Mouse (Mus musculus): ENCODE results near the gene Lhfp. TPM values are rescaled to one million over a fixed set of nuclear protein-coding genes. Genes with fewer than 3 reads are reported as not detected.

The Lhfp gene
- polyA plus RNA-seq, 1 experiment, result 33.0 TPM

GRCm38 (mm10) chr3:53203656-53204055, 162.3 kb downstream of the Lhfp start:
- Histone ChIP-seq H3K36me3 (ENCODE audit: control insufficient read depth, insufficient read depth) (no peaks in the 10 kb centered on the region), H3K79me2 (ENCODE audit: control insufficient read depth, insufficient read depth) (peaks cover 12% of the 10 kb centered on the region), H3K4me3 (ENCODE audit: insufficient read depth, poor library complexity, severe bottlenecking) (no peak overlapping the region), H3ac (ENCODE audit: control insufficient read depth, insufficient read length, low read depth) (no peak overlapping the region), H3K27me3 (ENCODE audit: control insufficient read depth, insufficient read depth, insufficient read length) (no peaks in the 10 kb centered on the region), H3K79me3 (ENCODE audit: low read depth) (peaks cover 1% of the 10 kb centered on the region)
- TF ChIP-seq MYOD1 (IDR thresholded peaks at IDR 0.05; ENCODE audit: control insufficient read depth, insufficient read length, low read depth) (no peak), MAX (IDR thresholded peaks at IDR 0.05) (no peak), MYOG (IDR thresholded peaks at IDR 0.05; ENCODE audit: control insufficient read depth, extremely low read depth, insufficient read length) (no peak), USF1 (IDR thresholded peaks at IDR 0.05; ENCODE audit: low read depth) (no peak), FOSL1 (IDR thresholded peaks at IDR 0.05; ENCODE audit: insufficient read depth, low read length, poor library complexity, severe bottlenecking) (no peak), CTCF (IDR thresholded peaks at IDR 0.05; ENCODE audit: control insufficient read depth, insufficient read depth, insufficient read length) (no peak), CEBPB (IDR thresholded peaks at IDR 0.05; ENCODE audit: low read depth) (no peak)

- no peaks in the 10 kb centered on the region for H3K27me3 ChIP-seq (ENCODE audit: control insufficient read depth, insufficient read depth, insufficient read length)
- H3K79me3 ChIP-seq (ENCODE audit: low read depth), result peaks cover 1% of the 10 kb centered on the region
- TF ChIP-seq FOSL1 (IDR thresholded peaks at IDR 0.05; ENCODE audit: insufficient read depth, low read length, poor library complexity, severe bottlenecking) (no peak), USF1 (IDR thresholded peaks at IDR 0.05; ENCODE audit: low read depth) (peak; percentile 69), MAX (IDR thresholded peaks at IDR 0.05) (peak; percentile 21)
- H3K79me2 ChIP-seq (ENCODE audit: control insufficient read depth, insufficient read depth), result peaks cover 12% of the 10 kb centered on the region
- no peak overlapping the region for H3K4me3 ChIP-seq (ENCODE audit: insufficient read depth, poor library complexity, severe bottlenecking)
- H3K36me3 ChIP-seq (ENCODE audit: control insufficient read depth, insufficient read depth), result no peaks in the 10 kb centered on the region
- H3ac ChIP-seq (ENCODE audit: control insufficient read depth, insufficient read length, low read depth), result peak overlapping the region; percentile 3
These were observed 163.1 kb downstream of the Lhfp start for GRCm38 (mm10) chr3:53204348-53204984.

DNA sequence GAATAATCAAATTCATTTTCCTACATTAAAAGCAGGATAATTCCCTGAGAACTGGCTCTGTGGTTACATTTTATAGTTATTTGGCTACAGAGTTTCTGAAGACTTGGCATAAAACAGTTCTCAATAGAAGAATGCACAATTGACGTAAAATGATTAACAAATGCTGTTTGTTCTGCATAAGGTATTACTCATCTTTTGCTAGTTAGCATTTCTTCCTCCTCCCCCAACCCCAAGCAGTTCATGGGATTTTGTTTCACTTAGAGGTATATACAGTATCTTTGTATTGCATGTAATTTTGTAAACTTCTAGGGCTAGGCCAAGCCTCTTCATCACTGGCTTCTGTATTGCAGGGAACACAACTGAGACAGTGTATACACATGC, 163.6 kb downstream of the Lhfp start:
- no peaks in the 10 kb centered on the region for H3K27me3 ChIP-seq (ENCODE audit: control insufficient read depth, insufficient read depth, insufficient read length)
- peaks cover 1% of the 10 kb centered on the region for H3K79me3 ChIP-seq (ENCODE audit: low read depth)
- no peak overlapping the region for H3K4me3 ChIP-seq (ENCODE audit: insufficient read depth, poor library complexity, severe bottlenecking)
- peaks cover 12% of the 10 kb centered on the region for H3K79me2 ChIP-seq (ENCODE audit: control insufficient read depth, insufficient read depth)
- no peak overlapping the region for H3ac ChIP-seq (ENCODE audit: control insufficient read depth, insufficient read length, low read depth)
- TF ChIP-seq CEBPB (IDR thresholded peaks at IDR 0.05; ENCODE audit: low read depth) (no peak), MYOD1 (IDR thresholded peaks at IDR 0.05; ENCODE audit: control insufficient read depth, insufficient read length, low read depth) (no peak), CTCF (IDR thresholded peaks at IDR 0.05; ENCODE audit: control insufficient read depth, insufficient read depth, insufficient read length) (no peak)
- H3K36me3 ChIP-seq (ENCODE audit: control insufficient read depth, insufficient read depth), result no peaks in the 10 kb centered on the region

GRCm38 (mm10) chr3:53205706-53206105, 164.4 kb downstream of the Lhfp start:
- H3K79me2 ChIP-seq (ENCODE audit: control insufficient read depth, insufficient read depth), result peaks cover 12% of the 10 kb centered on the region
- peaks cover 1% of the 10 kb centered on the region for H3K79me3 ChIP-seq (ENCODE audit: low read depth)
- no peaks in the 10 kb centered on the region for H3K27me3 ChIP-seq (ENCODE audit: control insufficient read depth, insufficient read depth, insufficient read length)
- no peak overlapping the region for H3K4me3 ChIP-seq (ENCODE audit: insufficient read depth, poor library complexity, severe bottlenecking)
- TF ChIP-seq FOSL1 (IDR thresholded peaks at IDR 0.05; ENCODE audit: insufficient read depth, low read length, poor library complexity, severe bottlenecking), result no peak
- no peak for TF ChIP-seq CTCF (IDR thresholded peaks at IDR 0.05; ENCODE audit: control insufficient read depth, insufficient read depth, insufficient read length)
- no peak for TF ChIP-seq MYOD1 (IDR thresholded peaks at IDR 0.05; ENCODE audit: control insufficient read depth, insufficient read length, low read depth)
- TF ChIP-seq MYOG (IDR thresholded peaks at IDR 0.05; ENCODE audit: control insufficient read depth, extremely low read depth, insufficient read length), result no peak
- no peak for TF ChIP-seq USF1 (IDR thresholded peaks at IDR 0.05; ENCODE audit: low read depth)
- TF ChIP-seq CEBPB (IDR thresholded peaks at IDR 0.05; ENCODE audit: low read depth), result no peak
- no peak for TF ChIP-seq MAX (IDR thresholded peaks at IDR 0.05)
- no peak overlapping the region for H3ac ChIP-seq (ENCODE audit: control insufficient read depth, insufficient read length, low read depth)
- no peaks in the 10 kb centered on the region for H3K36me3 ChIP-seq (ENCODE audit: control insufficient read depth, insufficient read depth)

DNA sequence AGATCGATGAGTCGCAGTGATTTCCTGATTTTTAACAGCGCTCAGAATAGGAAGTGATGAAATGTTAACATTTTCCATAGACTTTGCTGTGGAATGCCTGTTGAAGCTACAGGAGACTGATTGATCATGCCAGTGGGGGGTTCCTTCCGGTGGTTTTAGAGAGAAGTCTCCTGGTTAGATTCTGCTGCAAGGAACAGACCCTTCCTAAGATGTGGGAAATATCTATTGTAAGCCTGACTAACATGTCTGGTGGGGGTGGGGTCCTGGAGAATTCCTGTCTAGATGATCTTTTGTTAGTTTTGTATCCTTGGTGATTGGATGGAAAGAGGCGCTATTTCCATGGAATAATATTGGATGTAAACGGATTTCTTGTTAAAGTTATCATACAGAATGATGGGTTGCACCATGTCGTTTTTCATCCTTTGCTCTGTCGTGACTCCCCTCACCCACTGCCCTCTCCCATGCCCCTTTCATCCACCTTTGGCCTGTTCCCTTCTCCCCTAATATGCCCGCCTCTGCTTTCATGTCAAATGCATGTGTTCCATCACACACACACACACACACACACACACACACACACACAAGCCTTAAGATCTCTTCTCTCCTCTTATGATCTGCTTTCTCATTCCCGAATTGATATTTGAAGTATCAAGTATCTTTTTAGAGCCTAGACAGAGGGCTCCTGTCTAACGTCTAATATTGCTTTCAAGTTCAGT, 165.3 kb downstream of the Lhfp start:
- Histone ChIP-seq H3K4me3 (ENCODE audit: insufficient read depth, poor library complexity, severe bottlenecking) (no peak overlapping the region), H3K79me3 (ENCODE audit: low read depth) (peaks cover 1% of the 10 kb centered on the region), H3ac (ENCODE audit: control insufficient read depth, insufficient read length, low read depth) (no peak overlapping the region), H3K27me3 (ENCODE audit: control insufficient read depth, insufficient read depth, insufficient read length) (no peaks in the 10 kb centered on the region), H3K36me3 (ENCODE audit: control insufficient read depth, insufficient read depth) (no peaks in the 10 kb centered on the region), H3K79me2 (ENCODE audit: control insufficient read depth, insufficient read depth) (peaks cover 12% of the 10 kb centered on the region)
- TF ChIP-seq CEBPB (IDR thresholded peaks at IDR 0.05; ENCODE audit: low read depth), result no peak
- TF ChIP-seq MYOD1 (IDR thresholded peaks at IDR 0.05; ENCODE audit: control insufficient read depth, insufficient read length, low read depth), result no peak
- TF ChIP-seq CTCF (IDR thresholded peaks at IDR 0.05; ENCODE audit: control insufficient read depth, insufficient read depth, insufficient read length), result no peak
- no peak for TF ChIP-seq MAX (IDR thresholded peaks at IDR 0.05)
- no peak for TF ChIP-seq FOSL1 (IDR thresholded peaks at IDR 0.05; ENCODE audit: insufficient read depth, low read length, poor library complexity, severe bottlenecking)
- no peak for TF ChIP-seq MYOG (IDR thresholded peaks at IDR 0.05; ENCODE audit: control insufficient read depth, extremely low read depth, insufficient read length)
- TF ChIP-seq USF1 (IDR thresholded peaks at IDR 0.05; ENCODE audit: low read depth), result no peak

DNA sequence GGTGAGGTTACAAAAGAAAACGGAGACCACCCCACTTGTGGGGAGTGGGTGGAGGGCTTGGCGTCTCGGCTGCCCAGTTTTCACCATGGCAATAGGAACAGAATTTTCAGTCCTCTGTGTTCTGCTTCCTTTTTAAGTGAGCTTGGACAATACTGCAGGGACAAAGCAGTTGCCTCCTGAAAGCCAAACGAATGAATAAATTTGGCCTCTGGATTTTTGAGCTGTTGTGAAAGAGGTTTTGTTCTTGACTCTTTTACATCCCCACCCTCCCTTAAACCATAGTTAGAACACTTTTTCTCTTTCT, 165.8 kb downstream of the Lhfp start:
- Histone ChIP-seq H3K79me3 (ENCODE audit: low read depth) (peaks cover 1% of the 10 kb centered on the region), H3K27me3 (ENCODE audit: control insufficient read depth, insufficient read depth, insufficient read length) (no peaks in the 10 kb centered on the region), H3K4me3 (ENCODE audit: insufficient read depth, poor library complexity, severe bottlenecking) (no peak overlapping the region)

More for the DNA sequence above, 165.8 kb downstream of the Lhfp start:
- Histone ChIP-seq H3ac (ENCODE audit: control insufficient read depth, insufficient read length, low read depth) (no peak overlapping the region), H3K36me3 (ENCODE audit: control insufficient read depth, insufficient read depth) (no peaks in the 10 kb centered on the region), H3K79me2 (ENCODE audit: control insufficient read depth, insufficient read depth) (peaks cover 12% of the 10 kb centered on the region)
- TF ChIP-seq MAX (IDR thresholded peaks at IDR 0.05) (no peak), MYOD1 (IDR thresholded peaks at IDR 0.05; ENCODE audit: control insufficient read depth, insufficient read length, low read depth) (no peak), CTCF (IDR thresholded peaks at IDR 0.05; ENCODE audit: control insufficient read depth, insufficient read depth, insufficient read length) (no peak), MYOG (IDR thresholded peaks at IDR 0.05; ENCODE audit: control insufficient read depth, extremely low read depth, insufficient read length) (no peak), CEBPB (IDR thresholded peaks at IDR 0.05; ENCODE audit: low read depth) (no peak), FOSL1 (IDR thresholded peaks at IDR 0.05; ENCODE audit: insufficient read depth, low read length, poor library complexity, severe bottlenecking) (no peak), USF1 (IDR thresholded peaks at IDR 0.05; ENCODE audit: low read depth) (no peak)

Data from C2C12 (cell line).